Mouse (Mus musculus) layer of hippocampus, postnatal 10 days (tissue): ENCODE data around the gene Wiz. TPM values are rescaled to one million over a fixed set of nuclear protein-coding genes. Genes with fewer than 3 reads are reported as not detected.

ENCODE experiments used
- DNase-seq, 2 experiments: peaks; one replicate each; pipeline ENCODE4 v3.0.0; 2021; ENCODE audit warnings: low spot score in 2 of 2
- total RNA-seq, 2 experiments: library from RNA; stranded (reverse); gene quantifications; 2 replicates each; pipeline ENCODE4 v1.2.3; 2021

Wiz gene
- total RNA-seq, 2 experiments from 2014 or later: 84.1 to 92.5 TPM

- peak; percentile 97 to 98 for DNase-seq
Observed at GRCm38 (mm10) chr17:32350382-32350983, 38.8 kb downstream of the Wiz start, which contains the start of gene Akap8l. TSS of gene Akap8l (minus strand) at chr17:32350607.

DNA sequence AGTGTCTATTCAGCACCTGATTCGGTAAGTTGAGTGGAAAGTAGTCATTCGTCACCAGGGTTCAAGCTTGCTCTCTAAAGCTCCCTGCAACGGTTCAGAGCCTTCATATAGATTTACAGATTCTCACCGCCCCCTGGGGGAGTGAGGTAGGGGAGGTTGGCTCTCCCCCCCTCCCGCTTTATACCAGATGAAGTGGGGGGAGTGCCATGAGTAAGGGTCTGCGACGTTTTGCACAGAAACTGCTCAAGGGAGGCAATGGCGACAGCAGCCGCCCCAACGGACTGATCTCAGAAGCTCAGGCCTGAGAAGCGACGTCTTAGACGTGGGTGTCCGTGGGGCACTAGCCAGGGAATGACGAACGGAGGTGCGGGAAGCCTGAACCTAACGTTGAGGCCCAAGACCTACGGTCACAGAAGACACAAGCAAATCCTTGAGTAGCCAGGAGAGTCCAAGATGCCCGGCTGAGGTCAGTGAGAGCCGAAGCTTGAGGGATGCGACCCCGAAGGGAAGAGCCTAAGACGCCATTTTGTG is 39.3 kb downstream of the Wiz start:
- DNase-seq: no peak

DNA sequence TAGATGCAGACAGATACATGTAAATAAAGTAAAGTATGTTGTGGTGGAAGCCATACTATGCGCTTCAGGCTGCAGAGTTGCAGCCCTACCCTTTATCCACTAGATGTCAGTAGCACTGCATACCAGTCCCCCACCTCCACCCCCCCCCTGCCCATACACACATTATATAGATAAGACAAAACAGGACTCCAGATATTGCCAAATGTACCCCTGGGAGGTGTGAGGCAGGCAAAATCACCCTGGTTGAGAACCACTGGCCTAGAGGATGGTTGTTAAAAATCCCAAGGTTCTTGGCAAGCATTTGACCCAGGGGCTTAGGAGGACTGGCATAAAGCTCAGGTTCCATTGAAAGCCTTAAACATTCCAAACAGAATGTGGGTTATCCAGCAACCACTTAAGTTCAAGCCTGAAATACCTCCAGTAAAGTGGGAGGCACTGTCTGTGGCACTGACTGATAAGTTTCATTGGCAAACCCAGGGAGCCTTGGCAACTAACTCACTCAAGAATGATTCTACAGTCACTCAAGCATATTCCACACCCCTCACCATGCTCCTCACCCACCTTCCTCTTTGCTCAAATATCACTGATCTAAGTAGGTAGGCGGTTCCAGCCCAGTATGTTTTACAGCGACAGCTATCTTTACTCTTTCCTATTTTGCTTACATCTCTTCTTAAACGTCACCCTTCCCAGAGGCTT is 40.1 kb downstream of the Wiz start:
- no peak for DNase-seq

DNA sequence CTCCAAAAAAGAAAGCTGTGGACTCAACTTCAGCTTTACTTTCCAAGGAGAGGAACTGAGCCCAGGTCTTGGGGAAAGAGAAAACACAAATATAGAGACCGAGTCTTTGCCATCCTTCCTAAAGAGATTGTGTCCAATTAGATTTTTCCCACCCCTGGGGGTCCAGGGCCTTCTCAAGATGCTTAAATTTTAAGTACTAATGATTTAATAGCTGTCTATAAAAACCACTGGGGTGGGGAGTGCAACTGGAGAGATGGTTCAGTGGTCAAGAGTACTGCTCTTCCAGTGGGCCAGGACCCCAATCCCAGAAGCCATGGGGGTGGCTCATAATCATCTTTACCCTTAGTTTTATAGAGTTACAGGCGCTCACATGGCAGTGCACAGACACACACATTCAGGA is 40.8 kb downstream of the Wiz start:
- DNase-seq: no peak

GRCm38 (mm10) chr17:32341102-32341501 is 48.1 kb downstream of the Wiz start:
- DNase-seq: no peak

- DNase-seq: no peak
Observed at GRCm38 (mm10) chr17:32340110-32340509, 49.1 kb downstream of the Wiz start.

- no peak for DNase-seq
Observed at GRCm38 (mm10) chr17:32335869-32336268, 53.4 kb downstream of the Wiz start.

DNA sequence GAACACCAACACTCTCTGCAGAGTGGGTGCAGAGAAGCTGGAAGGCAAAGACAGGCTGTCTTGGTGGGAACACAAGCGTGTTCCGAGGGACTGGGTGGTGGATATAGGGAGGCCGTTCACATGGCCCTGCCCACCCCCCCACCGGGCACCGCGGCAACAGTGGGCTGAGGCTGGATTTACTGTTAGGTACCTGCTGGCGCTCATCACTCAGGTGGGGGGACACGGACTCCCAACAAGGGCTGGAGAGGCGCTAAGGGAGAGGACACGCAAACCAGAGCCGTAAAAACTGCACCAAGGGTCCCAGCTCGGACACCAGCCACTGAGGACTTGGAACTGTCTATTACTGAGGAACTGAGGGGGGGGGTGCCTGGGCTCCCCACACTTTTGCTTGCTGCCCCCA is 54.3 kb downstream of the Wiz start:
- DNase-seq: no peak

DNA sequence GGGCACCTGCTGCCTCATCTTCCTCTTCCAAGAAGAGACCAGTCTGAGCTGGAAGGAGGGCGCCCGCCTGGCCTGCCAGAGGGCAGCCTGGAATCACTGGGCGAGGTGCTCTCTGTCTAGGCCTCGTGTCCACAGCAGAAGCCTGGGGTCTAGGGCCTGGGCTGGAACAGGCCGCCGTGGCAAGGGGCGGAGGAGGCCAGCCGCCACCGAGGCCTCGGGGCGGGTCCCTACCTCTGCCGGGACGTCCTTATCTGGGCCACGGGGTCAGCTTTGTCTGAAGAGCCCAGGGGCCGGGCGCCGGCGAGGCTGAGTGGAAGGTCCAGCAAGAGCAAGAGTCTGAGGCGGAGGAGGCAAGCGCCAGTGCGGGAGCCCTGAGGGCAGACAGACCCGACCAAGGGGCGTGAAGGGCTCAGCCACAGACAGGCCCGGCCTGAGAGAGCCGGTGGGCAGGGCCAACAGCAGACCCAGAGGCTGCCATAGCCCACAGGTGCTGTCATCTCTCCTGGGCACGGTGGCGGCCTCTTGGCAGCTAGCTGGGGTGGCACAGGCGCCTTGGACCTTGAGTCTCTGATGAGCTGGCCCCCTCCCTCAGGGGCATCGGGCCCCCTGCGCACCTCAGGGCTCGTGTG is 55.5 kb downstream of the Wiz start:
- no peak for DNase-seq

- no peak for DNase-seq
Observed at GRCm38 (mm10) chr17:32327501-32327900, 61.7 kb downstream of the Wiz start.

DNA sequence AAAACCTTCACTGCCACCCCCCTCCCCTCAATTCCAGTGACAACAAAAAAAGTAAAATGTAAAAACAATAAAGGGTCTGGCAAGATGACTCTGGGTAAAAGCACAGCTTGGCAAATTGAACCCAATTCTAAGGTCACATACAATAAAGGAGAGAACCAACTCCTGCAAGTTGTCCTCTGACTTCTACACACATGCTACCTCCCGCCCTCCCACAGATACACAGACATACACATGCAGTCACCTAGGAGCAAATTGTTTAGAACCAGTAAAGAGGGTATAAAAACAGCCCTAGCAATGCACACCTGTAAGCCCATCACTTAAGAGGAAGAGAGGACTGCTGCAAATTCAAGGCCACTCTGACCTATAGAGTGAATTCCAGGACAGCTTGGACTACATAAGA is 66.4 kb downstream of the Wiz start:
- no peak for DNase-seq

GRCm38 (mm10) chr17:32321836-32322235 is 67.4 kb downstream of the Wiz start:
- no peak for DNase-seq

DNA sequence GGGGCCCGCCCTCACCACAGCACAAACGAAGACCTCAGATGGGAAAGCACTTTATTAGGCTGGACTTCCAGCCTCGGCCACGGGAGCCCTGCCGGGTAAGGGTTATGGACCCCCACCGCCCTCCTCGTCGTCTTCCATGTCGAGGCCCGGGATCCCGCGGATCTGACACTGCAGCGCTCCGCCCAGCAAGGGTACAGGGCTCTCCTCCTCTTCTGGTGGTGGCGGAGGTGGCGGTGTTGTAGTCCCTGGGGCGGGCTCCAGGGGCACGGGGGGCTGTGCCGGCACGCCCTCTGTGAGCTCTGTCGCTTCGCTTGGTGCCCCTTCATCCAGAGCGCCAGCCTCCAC is 67.9 kb downstream of the Wiz start:
- no peak for DNase-seq

DNA sequence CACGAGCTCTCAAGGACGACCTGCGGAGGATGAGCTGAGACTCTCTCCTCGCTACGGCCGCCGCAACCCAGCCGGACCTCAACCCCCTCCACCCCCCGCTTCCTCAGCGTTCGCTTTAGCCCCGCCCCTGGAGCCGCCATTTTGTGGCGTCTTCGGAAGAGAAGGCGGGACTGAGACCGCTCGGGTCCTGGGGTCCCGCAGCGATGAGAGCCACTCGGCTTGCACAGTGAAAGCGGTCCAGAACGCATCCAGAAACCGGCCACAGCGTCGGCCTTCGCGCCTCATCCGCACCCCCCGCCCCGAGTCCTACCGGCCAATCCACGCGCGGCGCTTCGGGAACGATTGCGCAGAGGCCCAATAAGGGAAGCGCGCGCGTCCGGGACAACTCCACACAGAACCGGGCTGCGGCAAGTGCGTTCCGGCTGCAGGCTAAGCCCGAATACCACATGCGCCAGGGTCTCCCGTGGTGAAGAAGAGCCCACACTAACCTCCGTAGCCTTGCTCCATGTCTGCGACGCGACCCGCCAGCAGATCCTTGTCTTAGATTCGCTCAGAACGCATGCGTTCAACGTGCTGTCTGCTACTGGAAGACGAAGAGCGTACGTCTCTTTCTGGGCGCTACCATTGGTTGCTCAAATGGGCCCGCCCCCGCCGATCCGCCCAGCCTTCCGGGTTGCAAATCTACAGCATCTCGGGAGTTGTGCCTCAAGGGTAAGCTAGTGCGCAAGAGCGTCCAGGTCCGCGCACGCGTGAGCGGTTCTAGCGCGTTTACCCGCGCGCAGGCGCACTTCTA is 68.4 kb downstream of the Wiz start, which contains the start of gene Akap8:
Gene Akap8 (minus strand): TSS at position 642 of the 793 bp plus-strand sequence.
- DNase-seq: peak; percentile 96 to 98

- no peak for DNase-seq
Observed at GRCm38 (mm10) chr17:32319950-32320349, 69.3 kb downstream of the Wiz start.

GRCm38 (mm10) chr17:32317708-32318107 is 71.5 kb downstream of the Wiz start:
- no peak for DNase-seq

DNA sequence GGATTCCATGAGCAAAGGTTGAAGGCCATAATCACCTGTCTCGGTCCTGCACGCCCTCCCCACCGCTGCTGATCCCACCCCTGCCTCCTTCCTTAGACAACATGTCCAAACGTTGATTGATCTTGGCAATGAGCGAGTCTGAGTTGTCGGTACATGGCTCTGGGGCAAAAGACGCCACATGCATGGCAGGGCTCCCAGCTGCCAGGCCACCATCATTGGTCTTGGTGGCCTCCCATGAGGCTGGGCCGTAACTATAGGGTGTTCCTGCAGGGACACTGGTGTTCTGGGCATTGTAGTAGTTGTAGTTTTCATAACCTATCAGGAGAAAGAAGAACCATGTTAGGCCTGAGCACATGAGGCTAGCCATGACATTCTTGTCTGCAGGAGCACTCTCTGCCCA is 72.2 kb downstream of the Wiz start:
- DNase-seq: no peak

DNA sequence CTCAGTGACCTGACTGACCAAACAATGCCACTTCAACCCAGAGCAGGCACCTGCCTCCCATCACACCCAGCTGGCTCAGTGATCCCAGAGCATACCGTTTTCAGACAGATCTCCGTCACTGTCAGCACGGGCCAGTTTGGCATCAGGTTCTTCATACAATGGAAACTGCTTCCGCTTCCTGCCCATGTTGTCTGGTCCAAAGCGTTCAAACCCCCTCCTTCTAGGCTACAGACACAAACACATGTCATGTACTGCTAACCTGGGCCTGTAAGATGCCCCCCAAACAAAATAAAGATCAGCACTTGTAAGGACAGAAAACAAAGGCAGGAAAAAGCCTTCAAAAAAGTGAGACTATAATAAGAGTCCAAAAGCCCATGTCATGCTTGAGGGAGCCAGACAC is 73.7 kb downstream of the Wiz start:
- DNase-seq: no peak

DNA sequence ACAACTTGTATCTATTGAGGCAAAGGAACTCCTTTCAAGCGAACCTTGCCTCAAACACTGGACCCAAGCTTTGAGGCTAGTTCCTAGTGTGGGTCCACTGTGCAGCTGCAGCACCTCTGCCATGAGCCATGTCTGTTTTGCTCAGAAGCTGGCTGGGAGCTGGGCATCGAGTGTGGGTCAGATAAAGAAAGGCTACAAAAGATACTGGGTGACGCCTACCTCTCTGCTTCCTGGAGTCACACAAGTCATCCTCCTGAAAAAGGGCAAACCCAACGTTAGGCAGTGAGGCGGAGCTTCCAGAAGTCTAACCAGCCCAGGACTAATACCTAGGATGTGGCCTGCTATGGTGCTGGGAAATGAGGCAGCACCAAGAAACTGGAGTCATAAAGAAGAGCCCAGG is 75.3 kb downstream of the Wiz start:
- DNase-seq: no peak

GRCm38 (mm10) chr17:32312801-32313200 is 76.4 kb downstream of the Wiz start:
- no peak for DNase-seq

DNA sequence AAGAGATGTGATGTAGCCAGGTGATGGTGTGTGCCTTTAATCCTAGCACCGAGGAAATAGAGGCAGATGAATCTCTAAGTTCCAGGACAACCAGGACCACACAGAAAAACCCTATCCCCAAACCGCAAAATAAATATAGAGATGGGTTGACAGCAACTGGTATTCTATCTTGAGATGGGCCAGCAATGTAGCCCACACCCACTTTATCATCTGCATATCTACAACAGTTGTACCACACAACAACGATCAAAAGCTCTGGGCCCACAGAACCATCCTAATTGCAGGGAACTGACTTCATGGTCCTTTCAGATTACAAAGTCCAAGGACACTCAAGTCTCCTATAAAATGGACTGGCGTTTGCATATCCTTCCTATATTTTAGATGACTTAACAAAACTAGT is 81.3 kb downstream of the Wiz start:
- no peak for DNase-seq
